Mouse (Mus musculus): ENCODE data around the gene H2afb3.
"Not testable (repeated sequence)": the region's sequence is repeated elsewhere in the genome, so short reads cannot be mapped to it uniquely, and the experiment has no call there.

H2afb3 gene

GRCm38 (mm10) chrX:120312995-120313394 is at the start of gene H2afb3:
Gene H2afb3 (minus strand): TSS chrX:120313095.
- DNase-seq (ENCODE audit: low read depth, low spot score) = not testable (repeated sequence)

GRCm38 (mm10) chrX:120301469-120302175 is 11.3 kb downstream of the H2afb3 start:
- DNase-seq (ENCODE audit: low read depth, low spot score) = no peak

GRCm38 (mm10) chrX:120292832-120293750 is 19.8 kb downstream of the H2afb3 start:
- peak; percentile 65 for DNase-seq (ENCODE audit: low read depth, low spot score)

GRCm38 (mm10) chrX:120291696-120292095 is 21.2 kb downstream of the H2afb3 start:
- DNase-seq (ENCODE audit: low read depth, low spot score) = no peak

GRCm38 (mm10) chrX:120290900-120291280 is 22.0 kb downstream of the H2afb3 start:
- no peak for DNase-seq (ENCODE audit: low read depth, low spot score)

- peak; percentile 37 for DNase-seq (ENCODE audit: low read depth, low spot score)
These were observed 22.6 kb downstream of the H2afb3 start, which contains the start of gene Pcdh11x for GRCm38 (mm10) chrX:120290011-120290899. Gene Pcdh11x (plus strand): TSS chrX:120290259.

- no peak for DNase-seq (ENCODE audit: low read depth, low spot score)
These were observed 25.4 kb downstream of the H2afb3 start for GRCm38 (mm10) chrX:120287502-120287901.

- peak; percentile 5 for DNase-seq (ENCODE audit: low read depth, low spot score)
These were observed 27.4 kb downstream of the H2afb3 start for GRCm38 (mm10) chrX:120285522-120285921.

Measured in forelimb bud, embryonic 11.5 days (tissue).